Mouse (Mus musculus) G1E (cell line): ENCODE data around the gene Tma7.

ENCODE experiments used
- CTCF ChIP-seq: IDR thresholded peaks from 2 replicates; pipeline ENCODE4 v1.5.1; 2012; ENCODE audit warnings: low read depth, low read length, inconsistent platforms, mixed read lengths
- GATA1 ChIP-seq: IDR thresholded peaks from 2 replicates; pipeline ENCODE4 v1.6.1; 2012; ENCODE audit warnings: borderline replicate concordance, low read length, inconsistent platforms, mixed read lengths
- TAL1 ChIP-seq: conservative IDR thresholded peaks from 2 replicates; pipeline ENCODE4 v1.6.1; 2012; ENCODE audit warnings: low read depth, low read length, inconsistent platforms, mixed read lengths

- no peak for TF ChIP-seq CTCF
- no peak for TF ChIP-seq TAL1
- TF ChIP-seq GATA1 = no peak
These were observed 31.8 kb downstream of the Tma7 start for GRCm38 (mm10) chr9:109050674-109050997.
